Mouse (Mus musculus) spleen, adult 2 months (tissue): ENCODE results near the gene Atpaf1.

ENCODE experiments used
- CTCF ChIP-seq: fragments of 200-500 bp; IDR thresholded peaks from 2 replicates; pipeline ENCODE4 v1.5.1; 2011; ENCODE audit warnings: mild to moderate bottlenecking, inconsistent platforms; ENCODE audit not compliant: insufficient read depth, insufficient read length, insufficient replicate concordance; ENCODE audit errors: extremely low read depth
- POLR2A ChIP-seq: fragments of 200-500 bp; IDR thresholded peaks from 2 replicates; pipeline ENCODE4 v1.6.1; 2011; ENCODE audit warnings: low read depth, low read length, inconsistent platforms

DNA sequence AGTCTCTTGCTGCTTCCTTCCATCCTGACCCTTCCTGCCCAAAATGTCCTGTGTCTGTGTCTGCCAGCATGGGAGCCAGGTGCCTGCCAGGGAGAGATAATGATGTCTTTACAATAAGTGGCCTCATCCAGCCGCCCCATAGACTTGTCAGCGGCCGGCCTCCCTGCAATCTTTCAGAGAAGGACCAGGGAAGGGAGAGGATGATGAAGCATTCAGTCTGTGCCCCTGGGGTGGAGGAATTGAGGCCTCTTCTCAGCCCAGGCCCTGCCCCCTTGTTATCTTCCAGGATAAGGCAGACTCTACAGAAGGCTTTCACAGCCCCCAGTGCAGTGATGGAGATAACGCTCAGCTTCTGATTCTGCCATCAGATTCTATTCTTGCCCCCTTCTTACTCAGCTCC, 71.7 kb downstream of the Atpaf1 start:
- TF ChIP-seq CTCF: no peak
- no peak for TF ChIP-seq POLR2A
